Mouse (Mus musculus) left cerebral cortex, adult 2 months (tissue): ENCODE measurements around the gene Khnyn. TPM values are rescaled to one million over a fixed set of nuclear protein-coding genes. Genes with fewer than 3 reads are reported as not detected.

Experiments
- DNase-seq, 2 experiments: peaks; one replicate each; pipeline ENCODE4 v3.0.0; 2021 to 2022; ENCODE audit warnings: low spot score in 2 of 2, mixed read lengths in 1 of 2; ENCODE audit errors: extremely low spot score in 1 of 2
- H3K27ac ChIP-seq: fragments of 200-600 bp; 2 replicates; pipeline ENCODE4 v1.8.1; 2022
- H3K4me3 ChIP-seq: fragments of 200-600 bp; 2 replicates; pipeline ENCODE4 v1.8.1; 2022
- CTCF ChIP-seq: fragments of 200-600 bp; IDR thresholded peaks from 2 replicates; pipeline ENCODE4 v1.8.1; 2022; ENCODE audit warnings: antibody characterized with exemption, mild to moderate bottlenecking, moderate library complexity
- intact Hi-C: fragments of 180-260 bp; cut with DNase I; formaldehyde crosslinking; loops from one replicate; pipeline ENCODE4 v1.15.1; 2025
- total RNA-seq, 2 experiments: library from RNA; stranded (reverse); gene quantifications; 2 replicates each; pipeline ENCODE4 v1.2.3; 2021

Khnyn gene
- total RNA-seq, 2 experiments from 2014 or later: 11.9 to 12.0 TPM

GRCm38 (mm10) chr14:55855101-55855561 is 29.6 kb upstream of the Khnyn start:
- intact Hi-C loops: no loop called here
- Histone ChIP-seq H3K27ac (peak overlapping the region; percentile 54; the same call in 1 of the 2 replicates), H3K4me3 (peak overlapping the region; percentile 61)
- no peak for DNase-seq
- TF ChIP-seq CTCF: no peak

GRCm38 (mm10) chr14:55857588-55857987 is 27.2 kb upstream of the Khnyn start:
- H3K4me3 ChIP-seq: no peak overlapping the region
- no peak for TF ChIP-seq CTCF
- no peak overlapping the region for H3K27ac ChIP-seq
- intact Hi-C loops: no loop called here
- no peak for DNase-seq

- H3K4me3 ChIP-seq: no peak overlapping the region
- H3K27ac ChIP-seq: no peak overlapping the region
- DNase-seq: no peak
- intact Hi-C loops: no loop called here
- no peak for TF ChIP-seq CTCF
Observed at GRCm38 (mm10) chr14:55862186-55862585, 22.6 kb upstream of the Khnyn start.

- Histone ChIP-seq H3K27ac (no peak overlapping the region), H3K4me3 (no peak overlapping the region)
- intact Hi-C loops: loop anchor here (1.0 kb wide), 1 partner anchor 41 kb away; no protein-coding TSS in a partner anchor
- DNase-seq: no peak
- no peak for TF ChIP-seq CTCF
Observed at GRCm38 (mm10) chr14:55862970-55863369, 21.8 kb upstream of the Khnyn start.

GRCm38 (mm10) chr14:55863773-55864172 is 21.0 kb upstream of the Khnyn start:
- Histone ChIP-seq H3K4me3 (no peak overlapping the region), H3K27ac (no peak overlapping the region)
- intact Hi-C loops: loop anchor here (1.0 kb wide), 1 partner anchor 41 kb away; no protein-coding TSS in a partner anchor
- peak; percentile 53 to 73 for DNase-seq
- peak; percentile 100 for TF ChIP-seq CTCF

GRCm38 (mm10) chr14:55866962-55867361 is 17.8 kb upstream of the Khnyn start:
- peak in 1 of 2 experiments; percentile 65 for DNase-seq
- intact Hi-C loops: loop anchor here (5.0 kb wide), 1 partner anchor 85 kb away; the partner anchor contains the start of gene Adcy4
- H3K4me3 ChIP-seq: no peak overlapping the region
- TF ChIP-seq CTCF: peak; percentile 96
- no peak overlapping the region for H3K27ac ChIP-seq

- H3K4me3 ChIP-seq: no peak overlapping the region
- no peak for DNase-seq
- TF ChIP-seq CTCF: no peak
- intact Hi-C loops: loop anchor here (5.0 kb wide), 1 partner anchor 86 kb away; the partner anchor contains the start of gene Adcy4
- no peak overlapping the region for H3K27ac ChIP-seq
Observed at GRCm38 (mm10) chr14:55868230-55869026, 16.3 kb upstream of the Khnyn start.

- no peak overlapping the region for H3K27ac ChIP-seq
- intact Hi-C loops: loop anchor here (5.0 kb wide), 1 partner anchor 87 kb away; the partner anchor contains the start of gene Adcy4
- no peak overlapping the region for H3K4me3 ChIP-seq
- no peak for DNase-seq
- no peak for TF ChIP-seq CTCF
Observed at GRCm38 (mm10) chr14:55869538-55869937, 15.2 kb upstream of the Khnyn start.

GRCm38 (mm10) chr14:55872039-55872438 is 12.7 kb upstream of the Khnyn start:
- intact Hi-C loops: no loop called here
- Histone ChIP-seq H3K27ac (no peak overlapping the region), H3K4me3 (no peak overlapping the region)
- no peak for DNase-seq
- no peak for TF ChIP-seq CTCF

- H3K4me3 ChIP-seq: no peak overlapping the region
- intact Hi-C loops: no loop called here
- no peak for DNase-seq
- no peak for TF ChIP-seq CTCF
- H3K27ac ChIP-seq: no peak overlapping the region
Observed at GRCm38 (mm10) chr14:55872551-55872950, 12.2 kb upstream of the Khnyn start.

- no peak for DNase-seq
- Histone ChIP-seq H3K4me3 (no peak overlapping the region), H3K27ac (no peak overlapping the region)
- intact Hi-C loops: no loop called here
- TF ChIP-seq CTCF: no peak
Observed at GRCm38 (mm10) chr14:55873242-55873713, 11.5 kb upstream of the Khnyn start.
